Mouse (Mus musculus) stomach, postnatal 0 days (tissue): ENCODE results near the gene Ccdc149.
A peak's percentile ranks its signal among the peaks of the same experiment; 100 is the strongest.

Experiments
- CTCF ChIP-seq: IDR thresholded peaks from 2 replicates; pipeline ENCODE4 v1.5.1; 2016; ENCODE audit warnings: antibody characterized with exemption, low read depth, mild to moderate bottlenecking, moderate library complexity
- EP300 ChIP-seq: optimal IDR thresholded peaks from 2 replicates; pipeline ENCODE3; 2016; ENCODE audit warnings: antibody characterized with exemption

DNA sequence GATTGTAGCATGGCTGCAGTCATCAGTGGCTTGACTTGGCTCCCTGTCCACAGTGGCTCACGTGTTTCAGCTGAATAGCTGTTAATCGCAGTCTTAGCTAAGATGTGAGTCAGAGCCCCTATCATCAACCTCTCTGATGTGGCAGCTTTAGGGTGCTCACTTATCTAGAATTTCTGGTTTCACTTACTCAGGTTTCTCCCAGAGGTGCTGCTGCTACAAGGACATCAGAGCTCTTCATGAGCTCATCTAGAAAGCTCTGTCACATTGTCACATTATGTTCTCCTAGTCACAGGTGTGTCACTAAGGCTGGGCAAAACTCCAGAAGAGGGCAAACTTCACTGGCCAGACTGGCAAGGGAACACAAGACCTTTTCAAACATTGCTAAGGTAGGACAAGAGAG, 132.2 kb downstream of the Ccdc149 start:
- no peak for TF ChIP-seq CTCF
- TF ChIP-seq EP300 = peak; percentile 77
